Mouse (Mus musculus): ENCODE measurements around the gene Cabp4. TPM values are rescaled to one million over a fixed set of nuclear protein-coding genes. Genes with fewer than 3 reads are reported as not detected.
"Not testable (repeated sequence)": the region's sequence is repeated elsewhere in the genome, so short reads cannot be mapped to it uniquely, and the experiment has no call there.

Gene Cabp4
- polyA plus RNA-seq, 1 experiment = 0.17 TPM

DNA sequence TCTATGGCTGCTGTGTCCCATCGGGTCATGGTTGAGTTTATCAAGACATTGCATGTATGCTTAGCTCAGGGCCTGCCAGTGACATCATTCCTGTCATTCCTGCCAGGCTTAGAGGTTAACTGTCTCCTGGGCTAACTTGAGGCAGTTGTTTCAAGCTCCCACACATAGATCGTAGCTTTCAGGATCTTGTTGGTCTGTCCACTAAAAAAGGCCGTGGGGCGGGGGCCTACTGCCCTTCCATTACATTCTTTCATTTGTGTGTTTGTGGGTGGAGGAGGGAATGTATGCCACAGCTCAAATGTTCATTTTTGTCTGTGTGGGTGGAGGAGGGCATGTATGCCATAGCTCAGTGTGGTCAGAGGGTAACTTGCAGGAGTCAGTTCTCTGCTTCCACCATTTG, 13.7 kb downstream of the Cabp4 start:
- no peak for TF ChIP-seq CTCF (IDR thresholded peaks at IDR 0.05; ENCODE audit: extremely low read depth, insufficient read depth, low read length)
- TF ChIP-seq POLR2A (IDR thresholded peaks at IDR 0.05; ENCODE audit: extremely low read depth, insufficient read depth, low read length) = no peak

DNA sequence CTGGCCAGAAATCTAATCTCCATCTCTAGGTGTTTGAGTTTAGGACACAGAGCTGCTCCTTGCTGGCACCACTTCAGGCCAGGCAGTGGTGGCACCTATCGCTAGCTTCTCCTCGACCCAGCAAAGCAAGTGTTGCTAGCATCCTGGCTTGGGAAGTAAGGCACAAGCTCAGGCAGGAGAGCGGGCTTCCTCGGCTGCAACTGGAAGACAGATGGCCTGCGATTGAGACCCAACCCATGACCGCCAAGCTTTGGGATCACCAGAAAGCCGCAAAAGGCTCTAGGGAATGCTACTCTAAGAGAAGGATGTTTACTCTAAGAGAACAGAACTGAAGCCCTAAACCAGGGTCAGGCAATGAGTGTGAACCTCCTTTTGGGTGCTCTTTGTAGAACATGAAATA, 14.4 kb downstream of the Cabp4 start:
- Histone ChIP-seq H3K4me1 (ENCODE audit: control insufficient read depth, insufficient read depth, low read length) (no peaks in the 10 kb centered on the region), H3K4me3 (ENCODE audit: insufficient read depth, low read length) (no peak overlapping the region), H3K27ac (ENCODE audit: insufficient read depth, low read length) (no peak overlapping the region)
- TF ChIP-seq POLR2A (IDR thresholded peaks at IDR 0.05; ENCODE audit: extremely low read depth, insufficient read depth, low read length) = no peak

More for the DNA sequence above, 13.7 kb downstream of the Cabp4 start:
- Histone ChIP-seq H3K4me1 (ENCODE audit: control insufficient read depth, insufficient read depth, low read length) (no peaks in the 10 kb centered on the region), H3K27ac (ENCODE audit: insufficient read depth, low read length) (no peak overlapping the region), H3K4me3 (ENCODE audit: insufficient read depth, low read length) (no peak overlapping the region)

DNA sequence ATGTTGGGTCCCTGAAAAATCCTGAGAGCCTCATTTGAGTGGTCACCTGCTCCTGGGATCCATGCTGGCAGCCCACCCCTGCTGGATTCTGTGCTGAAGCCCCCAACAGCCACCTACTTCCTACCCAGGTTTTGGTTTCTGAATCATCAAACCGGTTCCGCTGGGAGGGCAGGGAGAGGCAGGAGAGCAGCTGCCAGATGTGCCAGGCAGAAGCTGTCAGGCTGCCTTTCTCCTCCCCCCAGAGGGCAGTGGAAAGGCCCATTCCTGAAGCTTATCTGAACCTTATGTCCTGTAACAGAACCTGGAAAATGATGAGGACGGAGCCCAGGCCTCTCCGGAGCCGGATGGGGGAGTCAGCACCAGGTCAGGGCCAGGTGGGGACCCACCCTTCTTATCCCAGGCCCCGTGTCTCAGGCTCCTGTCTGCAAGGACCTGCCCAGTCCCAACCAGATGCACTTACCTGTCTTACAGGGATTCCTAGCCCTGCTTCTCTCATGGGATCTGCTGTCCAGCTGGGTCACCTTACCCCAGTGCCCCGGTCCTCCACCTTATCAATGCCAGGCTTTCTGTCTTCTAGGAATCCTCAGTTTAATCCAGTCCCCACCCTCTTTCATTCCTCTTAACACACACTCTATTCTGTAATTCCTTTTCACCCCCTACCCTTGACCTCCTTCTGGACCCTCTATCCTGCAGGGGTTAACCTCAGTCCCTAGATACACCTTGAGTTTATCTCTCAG, 16.9 kb downstream of the Cabp4 start:
- TF ChIP-seq POLR2A (IDR thresholded peaks at IDR 0.05; ENCODE audit: extremely low read depth, insufficient read depth, low read length) (no peak), CTCF (IDR thresholded peaks at IDR 0.05; ENCODE audit: extremely low read depth, insufficient read depth, low read length) (no peak)
- Histone ChIP-seq H3K27ac (ENCODE audit: insufficient read depth, low read length) (peak overlapping the region; percentile 41; the same call in 1 of the 2 replicates), H3K4me1 (ENCODE audit: control insufficient read depth, insufficient read depth, low read length) (no peaks in the 10 kb centered on the region), H3K4me3 (ENCODE audit: insufficient read depth, low read length) (peak overlapping the region; percentile 91)

DNA sequence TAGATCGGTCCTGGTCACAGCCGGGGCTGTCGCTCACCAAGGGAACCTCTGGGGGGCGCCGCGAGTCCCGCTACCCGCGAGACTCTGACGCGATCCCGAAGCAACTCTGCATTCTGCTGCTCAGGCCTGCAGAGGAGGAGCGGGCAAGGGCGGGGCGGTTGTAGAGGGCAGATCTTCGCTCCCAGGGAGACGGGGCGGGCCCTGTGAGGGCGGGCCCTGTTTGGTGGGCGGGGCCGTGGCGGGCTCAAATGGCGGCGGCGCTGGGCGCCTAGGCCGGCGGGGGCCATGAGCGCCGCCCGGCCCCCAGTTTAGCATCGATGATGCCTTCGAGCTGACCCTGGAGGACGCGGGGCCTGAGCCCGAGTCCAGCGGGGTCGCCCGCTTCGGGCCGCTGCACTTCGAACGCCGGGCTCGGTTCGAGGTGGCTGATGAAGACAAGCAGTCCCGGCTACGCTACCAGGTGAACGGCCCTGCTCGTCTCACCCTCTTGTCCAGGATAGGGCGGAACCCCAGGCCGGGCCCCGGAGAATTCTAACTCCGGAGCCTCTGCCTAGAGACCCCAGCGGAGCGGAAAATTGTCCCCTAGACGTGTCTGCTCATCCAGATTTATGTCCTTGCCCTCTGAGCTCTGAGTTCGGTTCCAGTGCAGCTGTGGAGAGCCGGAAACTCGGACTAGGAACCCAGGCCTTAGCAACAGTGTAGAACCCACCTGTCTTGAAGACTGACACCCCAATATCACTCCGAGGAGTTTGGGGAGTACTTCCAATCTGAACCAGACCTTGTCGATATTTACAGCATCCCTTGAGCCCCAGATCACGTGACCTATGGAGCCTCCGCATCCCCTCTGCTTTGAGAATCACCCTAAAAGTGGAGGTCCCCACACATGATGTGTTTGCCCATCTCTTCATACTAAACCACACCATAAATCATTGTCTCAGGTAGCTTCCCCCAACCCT, 17.8 kb downstream of the Cabp4 start, which contains the start of gene Aip:
Gene Aip, minus strand, starts transcription at position 118 of the 956 bp plus-strand sequence.
- Histone ChIP-seq H3K4me1 (ENCODE audit: control insufficient read depth, insufficient read depth, low read length) (no peaks in the 10 kb centered on the region), H3K4me3 (ENCODE audit: insufficient read depth, low read length) (peak within 1 kb of the TSS; percentile 91), H3K27ac (ENCODE audit: insufficient read depth, low read length) (peak within 1 kb of the TSS; percentile 84)
- peak; percentile 32; the same call in 1 of the 2 replicates for TF ChIP-seq CTCF (IDR thresholded peaks at IDR 0.05; ENCODE audit: extremely low read depth, insufficient read depth, low read length)
- TF ChIP-seq POLR2A (IDR thresholded peaks at IDR 0.05; ENCODE audit: extremely low read depth, insufficient read depth, low read length) = 0 out of 2 replicates have a peak, but pooled peaks have one; percentile 3

DNA sequence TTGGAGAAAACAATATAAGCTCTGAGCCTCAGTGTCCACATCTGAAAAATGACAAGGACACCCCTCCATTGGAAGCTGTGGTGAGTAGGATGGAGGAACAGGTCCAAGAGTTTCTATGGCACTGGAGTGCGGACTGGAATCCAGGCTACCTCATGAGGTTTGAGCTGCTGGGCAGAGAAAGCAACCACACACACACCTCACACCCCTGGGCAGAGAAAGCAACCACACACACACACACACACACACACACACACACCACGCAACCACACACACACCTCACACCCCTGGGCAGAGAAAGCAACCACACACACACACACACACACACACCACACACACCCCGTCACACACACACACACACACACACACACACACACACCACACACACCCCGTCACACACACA, 18.6 kb downstream of the Cabp4 start:
- Histone ChIP-seq H3K27ac (ENCODE audit: insufficient read depth, low read length) (peak overlapping the region; percentile 84), H3K4me3 (ENCODE audit: insufficient read depth, low read length) (peak overlapping the region; percentile 91)
- not testable (repeated sequence) for H3K4me1 ChIP-seq (ENCODE audit: control insufficient read depth, insufficient read depth, low read length)

DNA sequence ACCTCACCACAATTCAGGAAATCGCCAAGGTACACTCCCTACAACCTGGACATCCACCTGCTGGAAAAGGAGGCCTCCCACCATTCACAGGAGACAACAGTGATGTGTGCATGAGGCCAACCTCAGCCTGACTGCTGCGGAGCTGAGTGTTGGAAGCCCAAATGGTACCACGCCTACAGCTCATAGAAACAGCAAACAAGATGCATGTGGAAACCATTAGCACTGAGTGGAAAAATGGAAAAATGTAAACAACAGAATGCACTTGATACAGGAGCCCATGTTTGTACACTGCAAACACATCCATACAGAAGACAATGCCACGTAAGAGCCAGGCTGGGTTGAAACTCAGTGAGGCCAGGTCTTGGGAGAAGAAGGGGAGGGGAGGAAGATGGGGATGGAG, 19.4 kb downstream of the Cabp4 start:
- TF ChIP-seq POLR2A (IDR thresholded peaks at IDR 0.05; ENCODE audit: extremely low read depth, insufficient read depth, low read length) (no peak), CTCF (IDR thresholded peaks at IDR 0.05; ENCODE audit: extremely low read depth, insufficient read depth, low read length) (no peak)
- Histone ChIP-seq H3K4me1 (ENCODE audit: control insufficient read depth, insufficient read depth, low read length) (peaks cover 4% of the 10 kb centered on the region; the same call in 1 of the 2 replicates), H3K27ac (ENCODE audit: insufficient read depth, low read length) (no peak overlapping the region), H3K4me3 (ENCODE audit: insufficient read depth, low read length) (no peak overlapping the region)

DNA sequence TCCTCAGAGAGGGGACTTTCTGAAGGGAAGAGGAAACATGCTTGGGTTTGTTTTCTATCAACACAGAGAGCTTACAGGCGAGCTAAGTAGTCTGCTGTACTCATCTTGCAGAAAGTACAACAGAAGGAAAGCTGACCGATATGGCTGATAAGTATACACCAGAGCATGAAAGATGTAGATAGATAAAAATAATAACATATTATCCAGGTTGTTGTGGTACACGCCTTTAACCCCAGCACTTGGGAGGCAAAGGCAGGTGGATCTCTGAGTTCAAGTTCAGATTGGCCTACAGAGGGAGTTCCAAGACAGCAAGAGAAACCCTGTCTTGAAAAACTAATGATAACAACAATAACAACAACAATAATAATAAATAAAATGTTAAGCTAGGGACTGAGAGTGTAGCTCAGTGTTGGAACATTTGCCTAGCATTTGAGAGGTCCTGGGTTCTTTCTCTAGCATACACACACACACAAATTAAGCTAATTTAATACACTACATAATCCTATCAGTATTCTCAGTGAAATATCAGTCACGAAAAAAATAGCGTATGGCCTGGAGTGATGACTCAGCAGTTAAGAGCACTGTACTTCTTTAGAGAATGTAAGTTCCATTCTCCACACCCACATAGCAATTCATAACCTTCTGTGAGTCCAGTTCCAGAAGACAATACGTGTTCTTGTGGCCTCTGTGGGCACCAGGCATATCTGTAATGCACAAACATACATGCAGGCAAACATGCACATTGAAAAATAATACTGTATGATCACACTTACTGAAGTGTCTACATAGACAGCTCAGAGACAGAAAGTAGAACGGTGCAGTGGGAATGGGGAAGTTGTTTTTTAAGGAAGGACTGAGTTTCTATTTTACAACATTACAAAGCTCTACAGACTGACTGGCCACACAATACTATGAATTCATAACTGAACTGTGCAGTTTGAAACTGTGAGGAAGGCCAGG, 21.1 kb downstream of the Cabp4 start:
- Histone ChIP-seq H3K4me3 (ENCODE audit: insufficient read depth, low read length) (no peak overlapping the region), H3K4me1 (ENCODE audit: control insufficient read depth, insufficient read depth, low read length) (peaks cover 5% of the 10 kb centered on the region), H3K27ac (ENCODE audit: insufficient read depth, low read length) (no peak overlapping the region)
- TF ChIP-seq CTCF (IDR thresholded peaks at IDR 0.05; ENCODE audit: extremely low read depth, insufficient read depth, low read length) = no peak
- no peak for TF ChIP-seq POLR2A (IDR thresholded peaks at IDR 0.05; ENCODE audit: extremely low read depth, insufficient read depth, low read length)

DNA sequence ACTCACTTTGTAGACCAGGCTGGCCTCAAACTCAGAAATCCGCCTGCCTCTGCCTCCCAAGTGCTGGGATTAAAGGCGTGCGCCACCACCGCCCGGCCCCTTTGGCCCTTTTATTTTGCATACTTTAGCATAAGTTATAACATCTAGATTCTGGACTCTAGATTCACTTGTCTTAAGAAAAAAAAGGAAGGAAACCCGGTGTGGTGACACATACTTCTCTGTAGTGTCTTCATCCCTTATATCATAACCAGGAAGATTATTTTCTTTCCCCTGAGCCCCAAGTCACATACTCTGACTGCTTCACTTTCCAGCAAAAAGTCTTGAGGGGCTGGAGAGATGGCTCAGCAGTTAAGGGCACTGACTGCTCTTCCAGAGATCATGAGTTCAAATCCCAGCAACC, 21.9 kb downstream of the Cabp4 start:
- not testable (repeated sequence) for H3K4me3 ChIP-seq (ENCODE audit: insufficient read depth, low read length); H3K27ac ChIP-seq (ENCODE audit: insufficient read depth, low read length); H3K4me1 ChIP-seq (ENCODE audit: control insufficient read depth, insufficient read depth, low read length)

DNA sequence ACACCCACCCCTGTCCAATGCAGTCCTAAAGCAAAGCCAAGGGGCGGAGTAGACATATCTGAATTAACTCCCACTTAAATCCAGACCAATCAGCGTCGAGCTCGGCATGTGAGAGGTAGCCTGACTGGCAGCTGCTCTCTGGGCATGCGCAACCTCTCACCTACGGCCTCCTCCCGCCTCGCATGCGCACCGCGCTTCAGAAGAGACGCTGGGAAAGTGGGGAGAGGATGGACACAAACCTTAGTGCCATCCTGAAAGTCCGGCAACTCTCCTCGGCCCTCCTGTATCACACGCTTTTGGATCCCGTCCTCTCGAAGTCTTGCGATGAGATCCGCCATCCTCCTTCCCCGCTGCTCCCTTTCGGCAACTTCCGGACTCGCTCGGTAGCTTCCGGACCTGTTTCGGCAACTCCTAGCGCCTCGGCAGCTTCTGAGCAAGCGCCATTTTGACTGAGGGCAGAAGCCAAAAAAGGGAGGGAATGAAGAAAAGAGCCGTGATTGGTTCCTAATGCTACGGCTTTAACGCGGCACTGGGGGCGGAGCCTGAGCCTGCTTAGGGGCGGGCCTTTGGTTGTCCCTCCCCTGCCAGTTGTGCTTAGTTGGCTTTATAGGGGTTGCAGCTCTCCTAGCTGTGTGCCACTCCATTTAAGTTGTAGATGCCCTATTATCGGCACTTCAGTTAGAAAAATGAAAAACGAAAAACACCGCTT, 22.6 kb downstream of the Cabp4 start:
- Histone ChIP-seq H3K4me1 (ENCODE audit: control insufficient read depth, insufficient read depth, low read length) (peaks cover 5% of the 10 kb centered on the region), H3K27ac (ENCODE audit: insufficient read depth, low read length) (peak overlapping the region; percentile 26), H3K4me3 (ENCODE audit: insufficient read depth, low read length) (peak overlapping the region; percentile 47)
- TF ChIP-seq CTCF (IDR thresholded peaks at IDR 0.05; ENCODE audit: extremely low read depth, insufficient read depth, low read length) (no peak), POLR2A (IDR thresholded peaks at IDR 0.05; ENCODE audit: extremely low read depth, insufficient read depth, low read length) (peak; percentile 82)

Data from cortical plate, adult 2 months (tissue).